Mouse (Mus musculus) retina, postnatal 1 day (tissue): Measurements from ENCODE around the gene Dcun1d4.
"Not testable (repeated sequence)": the region's sequence is repeated elsewhere in the genome, so short reads cannot be mapped to it uniquely, and the experiment has no call there.

Experiments used
- DNase-seq: peaks from one replicate; pipeline ENCODE4 v3.0.0-alpha.2; 2012

The Dcun1d4 gene

DNA sequence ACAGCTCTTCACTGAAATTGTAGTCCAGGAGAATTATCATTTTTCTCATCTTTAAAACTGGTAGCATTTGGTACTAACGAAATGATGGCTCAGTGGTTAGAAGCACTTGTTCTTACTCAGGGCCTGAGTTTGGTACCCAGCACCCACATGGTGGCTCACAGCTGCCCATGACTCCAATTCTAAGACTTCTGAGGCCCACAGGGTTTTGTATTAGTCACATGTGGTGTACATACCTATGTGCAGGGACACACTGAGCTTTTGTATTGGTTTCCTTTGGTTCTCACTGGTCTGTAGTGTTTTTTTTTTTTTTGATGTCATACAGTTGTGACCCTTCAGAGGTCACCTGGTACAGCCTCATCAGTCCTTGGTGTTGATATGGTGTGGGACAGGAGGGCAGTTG lies 68.0 kb downstream of the Dcun1d4 start:
- DNase-seq = no peak

DNA sequence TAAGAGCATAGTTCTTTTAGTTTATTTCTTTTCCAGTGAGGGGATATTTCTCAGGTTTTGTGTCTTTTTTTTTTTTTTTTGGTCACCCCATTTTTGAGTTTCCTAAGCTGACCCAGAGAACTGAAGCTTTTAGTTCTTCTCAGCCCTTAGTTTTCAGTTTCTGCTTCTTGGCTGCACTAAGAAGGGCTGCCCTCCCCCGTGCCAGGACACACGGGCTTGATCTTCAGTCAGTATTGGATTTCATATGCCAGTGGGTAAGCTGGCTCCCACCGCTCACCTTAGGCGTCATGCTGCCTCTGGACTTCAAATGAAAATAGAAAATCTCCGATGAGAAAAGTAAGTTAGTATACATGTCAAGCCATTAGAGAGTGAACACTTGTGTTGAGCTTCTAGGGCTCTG lies 71.0 kb downstream of the Dcun1d4 start:
- DNase-seq = no peak

DNA sequence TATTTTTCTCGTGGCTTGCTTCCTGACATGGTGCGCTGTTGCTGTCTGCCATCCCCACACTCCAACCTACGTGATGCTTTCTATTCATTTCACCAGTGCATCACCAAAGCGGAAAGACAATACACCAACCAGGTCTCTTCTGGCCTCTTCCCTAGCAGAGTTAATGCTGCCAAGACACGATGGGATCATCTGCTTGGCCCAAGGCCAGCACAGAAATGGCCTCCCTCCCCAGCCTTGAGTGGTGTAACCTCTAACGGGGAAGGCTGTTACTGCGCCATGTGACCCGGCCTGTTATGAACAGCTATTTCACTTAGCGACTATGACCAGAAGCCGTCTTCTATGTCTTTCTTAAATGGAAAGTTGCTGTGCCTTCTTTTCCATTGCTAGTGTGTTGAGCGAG lies 73.1 kb downstream of the Dcun1d4 start:
- DNase-seq = no peak

DNA sequence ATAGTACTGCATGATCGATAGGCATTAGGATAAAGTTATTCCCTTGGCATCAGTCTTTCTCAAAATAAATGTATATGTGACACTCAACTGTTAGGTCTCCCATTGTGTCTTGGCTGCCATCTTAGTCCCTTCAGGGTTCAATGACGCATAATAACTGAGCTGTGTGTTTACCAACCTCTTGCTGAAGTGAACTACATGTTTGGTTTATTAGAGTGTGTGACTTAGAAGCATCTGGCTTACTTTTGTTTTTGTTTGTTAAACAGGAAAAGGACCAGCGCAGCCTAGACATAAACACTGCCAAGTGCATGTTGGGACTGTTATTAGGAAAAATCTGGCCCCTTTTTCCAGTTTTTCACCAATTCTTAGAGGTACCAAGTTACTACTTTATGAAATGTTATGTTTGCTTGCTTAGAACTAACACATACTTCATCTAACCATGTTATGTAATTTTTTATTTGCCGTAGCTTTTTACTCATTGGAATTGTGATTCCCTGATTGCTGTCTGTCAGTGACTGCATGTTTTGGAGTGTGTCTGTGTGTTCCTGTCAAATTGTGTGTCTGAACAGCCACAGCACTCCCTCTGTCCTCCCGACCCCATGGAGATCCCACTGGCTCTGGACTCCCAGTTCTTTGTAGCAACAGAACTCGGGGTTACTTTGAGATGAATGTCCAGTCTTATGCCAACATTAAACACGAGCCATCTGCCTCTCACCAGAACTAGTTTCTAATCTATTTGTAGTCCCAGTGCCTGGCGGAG lies 74.5 kb downstream of the Dcun1d4 start:
- DNase-seq = no peak

DNA sequence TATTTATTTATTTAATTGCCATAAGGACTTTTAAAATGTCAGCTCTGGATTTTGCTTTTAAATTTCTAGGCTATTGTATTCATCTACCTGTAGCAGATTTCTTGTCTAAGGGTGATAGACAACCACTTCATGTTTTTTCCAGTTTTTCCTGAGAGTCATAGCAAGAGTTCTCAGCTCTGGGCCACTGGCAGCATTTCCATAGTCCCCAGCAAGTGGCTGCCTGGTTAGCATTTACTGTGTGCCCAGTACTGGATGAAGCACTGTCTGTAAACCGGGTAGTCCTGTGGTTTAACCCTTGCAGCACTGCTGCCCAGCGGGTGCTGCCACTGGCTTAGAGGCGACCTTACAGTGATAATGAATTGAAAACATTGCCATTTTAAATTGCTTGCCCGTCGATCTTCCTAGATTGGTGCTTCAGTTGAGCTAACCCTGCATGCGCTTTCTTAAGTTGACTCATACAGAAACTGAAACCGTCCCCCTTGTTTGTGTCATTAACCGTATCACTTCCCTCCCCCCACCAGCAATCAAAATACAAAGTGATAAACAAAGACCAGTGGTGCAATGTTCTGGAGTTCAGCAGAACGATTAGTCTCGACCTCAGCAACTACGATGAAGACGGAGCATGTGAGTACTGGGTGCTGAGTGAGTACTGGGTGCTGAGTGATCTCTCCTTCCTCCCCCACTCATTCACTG lies 76.1 kb downstream of the Dcun1d4 start:
- DNase-seq = no peak

DNA sequence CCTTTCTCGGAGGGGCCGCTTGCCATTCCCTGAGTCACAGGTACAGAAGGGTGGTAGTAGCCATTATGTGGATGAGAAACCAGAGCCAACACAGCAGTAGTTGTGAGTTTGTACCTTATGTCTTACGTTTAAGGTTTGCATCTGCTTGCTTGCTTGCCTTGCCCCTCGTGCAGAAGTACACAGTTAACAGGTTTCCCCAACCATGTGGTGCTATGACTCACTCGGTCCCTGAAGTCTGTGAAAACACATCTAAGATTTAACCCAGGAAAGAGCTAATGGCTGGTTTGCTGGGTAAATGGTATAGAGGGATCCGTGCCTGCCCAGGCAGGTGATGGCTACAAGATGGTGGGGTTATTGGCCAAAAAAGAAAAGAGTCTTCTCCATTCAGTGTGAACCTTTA lies 78.0 kb downstream of the Dcun1d4 start:
- no peak for DNase-seq

DNA sequence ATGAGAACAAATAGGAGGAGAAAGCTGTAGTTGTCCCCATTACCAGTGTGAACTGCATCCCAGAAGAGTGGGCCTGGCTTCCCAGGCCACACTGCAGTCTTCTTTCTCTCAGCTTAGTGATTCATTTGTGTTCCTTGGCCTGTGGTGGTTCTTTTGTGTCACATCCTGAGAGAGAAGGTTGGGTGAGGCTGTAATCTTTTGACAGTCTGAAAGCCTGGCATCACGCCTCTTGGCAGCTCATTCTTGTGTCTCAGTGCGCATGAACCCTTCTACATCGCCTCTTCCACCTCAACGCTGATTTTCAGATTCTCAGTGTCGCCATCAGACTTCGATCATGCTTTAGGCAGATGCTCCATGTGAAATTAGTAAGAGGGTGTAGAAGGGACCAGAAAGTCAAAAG lies 83.2 kb downstream of the Dcun1d4 start:
- no peak for DNase-seq

DNA sequence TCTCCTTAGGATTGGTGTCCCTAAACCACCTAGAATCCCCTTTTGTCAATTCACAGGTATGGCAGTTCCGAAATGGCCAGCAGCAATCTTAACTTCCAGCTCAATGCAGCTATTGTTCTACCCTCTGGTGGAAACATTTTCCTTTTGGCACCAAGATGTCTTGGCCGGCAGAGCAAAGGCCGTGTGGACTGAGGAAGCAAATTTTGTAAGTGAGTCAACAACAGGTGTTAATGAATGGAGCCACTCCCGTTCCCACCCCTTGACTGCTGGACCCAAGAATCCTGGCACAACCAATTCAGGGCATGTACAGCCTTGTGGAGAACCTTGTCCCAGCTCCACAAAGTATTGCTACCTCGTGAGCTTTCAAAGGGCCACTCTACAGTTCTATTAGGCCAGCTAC lies 85.3 kb downstream of the Dcun1d4 start:
- no peak for DNase-seq

DNA sequence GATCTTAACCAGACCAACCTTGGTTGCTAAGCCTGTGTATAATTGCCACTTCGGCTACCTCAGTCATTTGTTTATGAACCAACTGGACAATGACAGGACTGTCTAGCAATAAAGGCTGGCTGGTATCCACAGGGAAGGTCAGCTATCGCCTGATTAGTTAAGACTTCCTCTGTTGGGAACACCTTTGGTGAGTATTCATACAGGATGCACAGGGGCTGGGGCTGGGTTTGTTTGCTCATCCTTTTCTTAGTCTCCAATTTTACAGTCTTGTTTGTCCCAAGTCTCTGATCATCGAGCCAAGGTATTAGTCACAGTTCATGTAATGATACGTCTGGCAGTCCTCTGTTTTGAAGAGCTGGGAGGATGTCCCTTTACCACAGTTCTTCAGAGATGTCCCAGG lies 86.1 kb downstream of the Dcun1d4 start:
- DNase-seq = no peak

DNA sequence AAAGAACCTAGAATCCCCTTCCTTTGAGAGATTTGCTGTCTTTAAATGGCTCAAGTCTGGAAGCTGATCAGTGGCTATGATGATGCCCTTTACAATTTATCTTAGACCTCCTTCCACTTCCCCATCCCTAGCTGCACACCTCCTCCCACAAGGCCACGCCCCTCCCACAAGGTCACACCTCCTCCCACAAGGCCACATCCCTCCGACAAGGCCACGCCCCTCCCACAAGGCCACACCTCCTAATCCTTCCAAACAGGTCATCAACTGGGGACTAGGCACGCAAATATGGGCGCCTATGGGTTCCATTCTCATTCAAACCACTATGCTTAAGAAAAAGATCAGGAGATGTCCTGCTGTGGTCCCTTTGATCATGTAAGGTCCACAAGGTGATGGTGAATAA lies 88.4 kb downstream of the Dcun1d4 start:
- DNase-seq = no peak

DNA sequence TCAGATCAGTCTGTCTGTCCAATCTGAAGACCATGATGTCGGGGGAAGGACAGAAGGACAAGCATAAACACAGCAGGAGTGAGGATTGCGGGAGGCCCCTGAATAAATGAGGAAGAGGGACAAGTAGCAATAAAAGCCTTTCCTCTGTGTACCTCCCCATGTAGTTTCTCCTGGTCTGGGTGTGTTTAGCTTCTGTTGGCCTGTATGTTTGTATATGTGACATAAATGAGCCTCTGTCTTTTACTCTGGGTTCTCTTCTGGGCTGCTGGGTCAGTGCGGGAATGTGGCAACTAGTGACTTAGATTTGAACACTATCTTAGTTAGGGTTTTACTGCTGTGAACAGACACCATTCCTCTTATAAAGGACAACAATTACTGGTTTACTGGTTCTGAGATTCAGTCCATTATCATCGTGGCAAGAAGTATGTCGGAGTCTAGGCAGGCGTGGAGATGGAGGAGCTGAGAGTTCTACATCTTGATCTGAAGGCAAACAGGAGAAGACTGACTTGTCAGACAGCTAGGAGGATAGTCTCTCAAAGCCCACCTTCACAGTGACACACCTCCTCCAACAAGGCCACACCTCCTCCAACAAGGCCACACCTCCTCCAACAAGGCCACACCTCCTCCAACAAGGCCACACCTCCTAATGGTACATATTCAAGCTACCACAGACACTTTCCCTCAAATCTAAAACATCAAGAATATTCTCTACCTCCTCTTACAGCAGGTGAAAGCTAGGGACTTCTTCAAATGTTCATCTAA lies 90.8 kb downstream of the Dcun1d4 start:
- DNase-seq = no peak

DNA sequence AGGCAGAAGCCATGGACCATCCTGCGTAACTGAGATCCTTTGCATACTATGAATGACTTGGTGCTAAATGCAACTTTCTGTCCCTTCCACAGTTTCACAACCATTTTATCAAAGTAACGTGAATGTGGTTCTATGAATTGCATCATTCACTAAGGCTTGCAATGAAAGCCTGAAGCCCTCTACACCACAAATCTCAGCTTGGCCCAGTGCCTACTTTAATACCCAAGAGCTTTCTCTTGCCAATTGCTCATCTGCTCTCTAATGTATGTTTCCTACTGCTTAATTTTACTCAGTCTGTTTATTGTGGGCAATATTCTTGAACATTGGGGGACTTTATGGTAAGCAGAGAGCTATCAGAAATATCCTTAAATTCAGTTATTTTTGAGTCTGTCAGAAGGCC lies 92.0 kb downstream of the Dcun1d4 start:
- DNase-seq = no peak

DNA sequence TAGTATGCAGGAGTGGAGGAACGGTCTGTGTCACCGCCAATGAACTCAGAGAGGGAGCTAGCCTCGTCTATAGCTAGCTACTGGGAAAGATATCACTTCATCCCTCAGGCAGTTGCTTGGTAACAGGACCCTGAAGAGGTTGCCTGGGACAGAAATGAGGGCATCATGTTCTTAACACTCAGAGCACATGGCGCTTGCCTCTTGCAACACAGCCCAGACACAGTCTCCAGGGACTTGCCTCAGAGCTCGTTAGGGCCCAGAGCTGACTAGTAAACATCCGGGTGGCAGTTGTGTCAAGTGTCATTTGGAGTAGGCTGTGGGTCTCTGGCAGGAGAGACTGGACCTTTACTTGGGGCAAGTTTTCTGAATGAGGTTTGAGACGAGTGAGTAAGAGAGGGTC lies 93.0 kb downstream of the Dcun1d4 start:
- no peak for DNase-seq

DNA sequence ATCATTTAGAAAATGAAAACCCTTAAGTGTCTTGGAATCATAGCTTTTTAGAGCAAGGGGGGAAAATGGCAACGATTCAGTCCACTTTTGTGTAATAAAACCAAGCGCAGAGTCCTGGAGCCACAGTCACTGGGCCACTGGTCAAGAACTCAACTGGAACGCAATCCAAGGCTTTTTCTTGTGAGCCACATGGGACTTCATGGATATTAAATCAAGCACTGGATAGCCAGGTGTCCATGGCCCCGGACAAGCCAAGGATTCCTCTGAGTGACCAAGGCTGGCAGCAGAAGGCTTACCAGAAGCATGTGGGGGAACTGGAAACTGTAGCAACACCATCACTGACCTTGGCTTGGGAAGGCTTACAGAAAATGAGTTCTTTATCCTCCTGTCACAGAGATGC lies 93.8 kb downstream of the Dcun1d4 start:
- DNase-seq = no peak

DNA sequence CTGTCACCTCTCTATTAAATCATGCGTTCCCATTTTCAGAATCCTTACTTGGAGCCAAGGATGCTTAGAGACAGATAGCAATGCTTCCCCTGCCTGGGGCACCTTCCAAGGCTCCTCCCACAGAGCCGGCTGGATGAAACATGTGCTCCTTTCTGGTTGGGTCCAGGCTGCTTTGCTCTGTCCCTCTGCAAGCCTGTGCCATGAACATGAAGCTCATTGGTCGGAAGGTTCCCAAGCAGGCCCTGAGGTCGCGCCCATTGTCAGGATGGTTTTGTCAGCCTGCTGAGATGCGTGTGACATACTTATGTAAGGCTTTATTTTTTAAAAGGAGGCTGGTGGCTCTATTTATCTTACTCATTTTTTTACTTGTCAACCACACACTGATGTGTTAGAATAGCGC lies 95.9 kb downstream of the Dcun1d4 start:
- DNase-seq = peak; percentile 45

DNA sequence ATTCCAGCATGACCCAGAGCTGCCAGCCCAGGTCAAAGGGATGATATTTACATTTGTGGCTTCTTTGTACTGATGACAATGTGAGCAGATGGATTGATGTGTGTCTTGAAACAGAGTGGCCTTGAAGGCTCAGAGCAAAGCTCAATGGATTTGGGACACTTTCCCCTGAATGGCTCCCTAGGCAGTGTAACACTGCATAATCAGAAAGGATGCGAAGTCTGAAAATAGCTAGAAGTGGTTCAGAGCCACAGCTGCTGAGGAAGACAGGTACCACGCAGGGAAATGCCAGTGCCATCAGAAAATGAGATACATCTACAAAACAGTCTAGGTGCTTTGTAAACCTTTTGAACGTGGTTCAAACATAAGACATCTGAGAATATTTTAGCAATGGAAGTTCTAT lies 97.3 kb downstream of the Dcun1d4 start:
- no peak for DNase-seq

DNA sequence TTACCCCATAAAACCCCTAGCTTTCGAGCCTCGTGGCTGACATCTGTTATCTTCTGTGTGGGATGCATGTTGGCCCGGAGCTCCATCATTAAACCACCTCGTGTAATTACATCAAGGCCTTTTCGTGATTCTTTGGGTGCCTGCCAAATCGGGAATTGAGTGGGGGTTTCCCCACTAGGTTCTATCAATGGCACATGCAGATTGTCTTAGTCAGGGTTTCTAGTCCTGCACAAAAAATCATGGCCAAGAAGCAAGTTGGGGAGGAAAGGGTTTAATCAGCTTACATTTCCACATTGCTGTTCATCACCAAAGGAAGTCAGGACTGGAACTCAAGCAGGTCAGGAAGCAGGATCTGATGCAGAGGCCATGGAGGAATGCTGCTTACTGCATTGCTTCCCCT lies 103.2 kb downstream of the Dcun1d4 start:
- not testable (repeated sequence) for DNase-seq

DNA sequence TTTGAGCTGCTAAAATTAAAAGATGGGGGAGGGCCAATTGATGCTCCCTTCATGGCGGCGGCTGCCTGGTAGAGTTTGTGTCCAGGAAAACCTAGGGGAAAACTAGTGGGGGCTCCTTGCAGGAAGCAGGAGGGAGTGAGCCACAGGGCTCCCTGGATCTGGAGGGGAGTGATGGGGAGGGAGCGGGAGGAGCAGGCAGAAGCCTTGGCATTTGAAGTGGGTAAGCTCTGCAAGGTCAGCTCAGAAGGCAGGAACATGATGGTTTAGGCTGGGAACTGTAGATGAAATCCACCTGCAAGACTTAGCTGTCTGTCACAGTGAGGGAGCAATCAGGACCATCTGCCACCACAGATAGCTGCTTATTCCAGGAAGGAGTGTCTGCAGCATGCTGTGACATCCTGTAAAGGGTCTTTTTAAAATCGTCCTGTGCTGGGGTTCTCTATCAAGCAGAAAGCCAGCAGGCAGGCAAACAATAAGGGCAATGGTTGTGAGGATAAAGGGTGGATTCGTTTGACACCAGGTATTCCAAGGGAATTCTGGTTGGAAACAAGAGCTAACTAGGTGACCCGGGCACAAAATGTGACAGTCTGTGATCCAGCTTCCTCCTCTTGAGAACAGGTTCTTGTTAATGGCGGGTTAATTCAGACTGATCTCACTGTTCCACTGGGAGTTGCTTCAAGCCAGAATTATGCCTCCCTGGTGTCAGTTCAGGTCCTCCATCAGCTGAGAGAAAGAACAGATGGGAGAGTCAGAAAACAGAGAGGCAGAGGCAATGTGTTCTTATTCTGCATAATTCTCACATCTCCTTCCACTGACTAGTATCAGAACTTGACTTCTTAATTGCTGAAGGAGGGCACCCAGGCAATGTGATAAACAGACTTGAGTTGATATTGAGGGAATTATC lies 104.7 kb downstream of the Dcun1d4 start:
- peak; percentile 27 for DNase-seq

DNA sequence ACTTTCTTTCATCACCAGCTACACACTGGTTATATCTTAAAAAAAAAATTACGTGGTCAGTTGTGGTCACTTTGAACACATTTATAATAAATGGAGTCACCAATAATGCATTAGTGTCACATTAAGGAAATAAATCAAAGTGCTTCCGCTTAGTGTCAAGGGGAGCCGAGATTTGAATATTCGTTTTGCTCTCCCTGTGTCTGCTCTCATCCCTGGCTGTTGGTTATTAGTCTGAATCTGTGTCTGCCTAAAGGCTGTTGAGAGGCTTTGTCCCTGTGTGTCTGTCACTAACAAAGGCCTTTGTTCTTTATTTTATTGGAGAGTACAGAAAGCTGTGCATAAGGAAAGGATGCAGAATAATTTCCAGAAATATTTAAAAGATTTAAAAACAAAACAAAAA lies 105.8 kb downstream of the Dcun1d4 start:
- no peak for DNase-seq

DNA sequence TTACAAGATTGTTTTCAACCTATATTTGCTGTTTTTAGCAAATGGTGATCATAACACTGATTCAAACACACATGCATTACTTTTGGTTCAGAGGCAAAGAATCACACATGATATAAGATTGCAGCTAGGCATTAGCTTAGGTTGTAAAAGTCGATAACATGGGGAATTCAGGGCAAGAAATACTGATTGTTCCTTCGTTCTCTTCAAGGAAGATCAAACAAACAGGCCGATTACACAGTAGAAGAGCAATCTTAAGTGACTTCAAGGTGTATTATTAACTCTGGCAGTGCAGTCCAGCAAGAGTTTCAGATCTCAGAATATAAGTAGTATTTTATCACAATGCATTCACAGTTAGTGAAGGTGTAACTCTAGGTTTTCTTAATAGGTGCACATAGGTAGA lies 106.3 kb downstream of the Dcun1d4 start:
- no peak for DNase-seq

DNA sequence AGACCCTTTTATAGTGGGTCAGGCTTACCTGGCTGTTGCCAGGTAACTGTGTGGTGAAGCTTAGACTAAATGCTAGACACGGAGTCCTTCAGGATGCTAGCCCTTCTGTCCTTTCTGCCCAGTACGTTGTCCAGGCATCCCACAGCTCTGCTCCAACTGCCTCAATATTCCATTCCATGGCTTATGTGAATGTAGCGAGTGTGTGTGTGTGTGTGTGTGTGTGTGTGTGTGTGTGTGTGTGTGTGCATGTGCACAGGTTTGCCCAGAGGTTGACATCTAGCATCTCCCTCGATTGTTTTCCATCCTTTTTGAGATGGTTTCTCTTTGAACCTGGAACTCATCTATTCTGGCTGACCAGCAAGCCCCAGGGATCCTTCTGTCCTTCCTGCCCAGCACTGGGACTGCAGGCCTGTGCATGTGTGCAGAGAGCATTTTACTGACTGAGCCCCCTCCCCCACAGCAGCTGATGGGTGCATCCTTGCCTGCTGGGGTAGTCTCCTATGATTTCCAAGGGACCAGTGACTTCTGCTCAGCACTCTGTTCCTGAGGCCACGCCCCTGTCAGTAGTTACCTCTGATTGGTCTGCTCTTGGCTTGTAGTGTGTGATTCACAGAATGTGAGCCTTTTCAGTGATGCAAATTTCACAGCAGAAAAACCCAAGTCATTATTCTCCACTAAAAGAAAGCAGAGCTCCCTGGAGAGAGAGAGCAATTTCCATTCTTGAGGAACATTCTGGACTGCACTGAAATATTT lies 118.3 kb downstream of the Dcun1d4 start:
- peak; percentile 20 for DNase-seq

DNA sequence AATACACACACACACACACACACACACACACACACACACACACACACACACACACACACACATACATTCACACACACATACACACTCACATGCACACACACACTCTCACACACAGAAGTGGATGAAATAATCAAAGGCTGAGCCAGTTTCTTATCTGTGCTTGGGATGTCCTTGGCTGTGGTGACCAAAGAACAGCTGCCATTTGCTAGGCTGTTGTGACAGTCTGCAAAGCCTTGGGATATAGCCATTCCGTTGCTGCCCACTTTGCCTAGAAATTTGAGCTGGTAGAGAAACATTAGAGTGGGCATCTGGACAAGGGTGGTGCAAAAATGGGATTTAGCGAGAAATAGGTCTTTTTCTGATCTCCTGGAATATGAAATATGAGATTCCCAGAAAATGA lies 119.2 kb downstream of the Dcun1d4 start:
- no peak for DNase-seq
